Mouse (Mus musculus) intestine, embryonic 16.5 days (tissue): Measurements from ENCODE around the gene Ankrd6. TPM values are rescaled to one million over a fixed set of nuclear protein-coding genes. Genes with fewer than 3 reads are reported as not detected.

Source experiments
- ATAC-seq: fragments of 200-750 bp; cut with Nextera tagmentation; 2 replicates; pipeline ENCODE4 v1.8.0; 2017; ENCODE audit warnings: moderate TSS enrichment, moderate library complexity
- H3K27ac ChIP-seq: fragments of 300-500 bp; sonication (generic); 2 replicates; pipeline ENCODE4 v1.5.1; 2014; ENCODE audit warnings: mild to moderate bottlenecking, low read length
- H3K27me3 ChIP-seq: fragments of 300-500 bp; sonication (generic); replicated peaks from 2 replicates; pipeline ENCODE4 v1.6.1; 2014; ENCODE audit warnings: low read length, control low read depth, mixed read lengths; ENCODE audit not compliant: control insufficient read depth, insufficient read depth
- H3K36me3 ChIP-seq: fragments of 300-500 bp; sonication (generic); 2 replicates; pipeline ENCODE4 v1.6.1; 2014; ENCODE audit warnings: low read length, control low read depth; ENCODE audit not compliant: control insufficient read depth, insufficient read depth
- H3K4me1 ChIP-seq: fragments of 300-500 bp; sonication (generic); 2 replicates; pipeline ENCODE4 v1.6.1; 2014; ENCODE audit warnings: low read length, control low read depth, mixed read lengths; ENCODE audit not compliant: control insufficient read depth, insufficient read depth
- H3K4me2 ChIP-seq: fragments of 300-500 bp; sonication (generic); 2 replicates; pipeline ENCODE4 v1.6.1; 2014; ENCODE audit warnings: low read depth, low read length, control low read depth
- H3K4me3 ChIP-seq: fragments of 300-500 bp; sonication (generic); 2 replicates; pipeline ENCODE4 v1.5.1; 2014; ENCODE audit warnings: mild to moderate bottlenecking, low read length
- H3K9ac ChIP-seq: fragments of 300-500 bp; sonication (generic); 2 replicates; pipeline ENCODE4 v1.6.1; 2014; ENCODE audit warnings: low read depth, low read length
- H3K9me3 ChIP-seq: fragments of 300-500 bp; sonication (generic); 2 replicates; pipeline ENCODE4 v1.6.1; 2016; ENCODE audit warnings: low read length, control low read depth; ENCODE audit not compliant: control insufficient read depth
- WGBS: fragments of 180-500 bp; shearing (Covaris S2); extraction: QIAGEN DNeasy Blood & Tissue Kit; methylation state at CpG from one replicate; pipeline ENCODE4 v1.1.7; 2014; 5-methylcytosine and 5-hydroxymethylcytosine counted together
- polyA plus RNA-seq: library from polyadenylated mRNA; unstranded; fragments of >200 nt; fragmentation: Nextera tagmentation; extraction: Ambion mirVana; gene quantifications from 2 replicates; pipeline ENCODE4 v1.2.1, GENCODE M21; 2015

Gene Ankrd6
- polyA plus RNA-seq, 1 experiment from 2014 or later: 2.9 TPM

DNA sequence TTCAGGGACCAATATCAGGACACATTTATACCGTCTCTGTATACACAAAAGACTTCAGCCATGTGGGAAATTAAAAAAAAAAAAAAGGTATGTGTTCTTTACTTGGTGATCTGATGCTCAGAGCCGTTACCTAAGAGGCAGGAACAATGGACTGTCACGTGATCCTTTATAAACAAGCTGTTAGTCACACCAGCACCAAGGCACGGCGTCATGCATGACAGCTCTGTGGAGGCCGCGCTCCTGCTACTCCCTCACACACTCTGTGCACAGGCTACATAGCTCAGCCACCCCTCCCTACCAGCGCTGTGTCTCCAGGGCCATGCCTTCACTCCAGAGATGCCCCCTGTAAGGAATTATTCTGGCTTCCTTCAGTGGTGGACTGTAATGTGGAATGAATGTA lies 34.7 kb downstream of the Ankrd6 start:
- peak; percentile 71; the same call in 1 of the 2 replicates for ATAC-seq
- Histone ChIP-seq H3K36me3 (no peaks in the 10 kb centered on the region), H3K4me3 (no peak overlapping the region), H3K9me3 (no peaks in the 10 kb centered on the region), H3K27ac (no peak overlapping the region), H3K27me3 (no peaks in the 10 kb centered on the region), H3K9ac (no peak overlapping the region), H3K4me1 (peaks cover 10% of the 10 kb centered on the region; the same call in 1 of the 2 replicates), H3K4me2 (no peak overlapping the region)
- WGBS: 25% methylated on average over 8 of the region's 8 CpGs

DNA sequence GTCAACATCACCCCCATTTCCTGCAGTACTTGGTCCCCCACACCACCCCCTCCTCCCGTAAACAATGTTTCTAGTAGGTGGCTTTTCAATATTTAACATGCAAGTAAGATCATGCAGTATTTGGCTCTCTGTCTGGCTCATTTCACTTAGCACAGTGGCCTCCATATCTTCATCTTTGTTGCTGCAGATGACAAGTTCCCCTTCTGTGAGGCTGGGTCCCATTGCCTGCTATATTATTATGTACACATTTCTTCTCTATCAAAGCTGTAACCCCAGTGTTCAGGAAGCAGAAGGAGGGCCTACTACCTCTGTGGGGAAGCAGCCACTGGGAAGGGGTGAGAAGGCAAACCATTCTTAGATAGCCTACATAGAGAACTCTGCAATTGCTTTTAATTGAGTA lies 40.6 kb downstream of the Ankrd6 start:
- ATAC-seq: no peak
- H3K9me3 ChIP-seq: no peaks in the 10 kb centered on the region
- WGBS: 86% methylated on average over 1 of the region's 1 CpGs

DNA sequence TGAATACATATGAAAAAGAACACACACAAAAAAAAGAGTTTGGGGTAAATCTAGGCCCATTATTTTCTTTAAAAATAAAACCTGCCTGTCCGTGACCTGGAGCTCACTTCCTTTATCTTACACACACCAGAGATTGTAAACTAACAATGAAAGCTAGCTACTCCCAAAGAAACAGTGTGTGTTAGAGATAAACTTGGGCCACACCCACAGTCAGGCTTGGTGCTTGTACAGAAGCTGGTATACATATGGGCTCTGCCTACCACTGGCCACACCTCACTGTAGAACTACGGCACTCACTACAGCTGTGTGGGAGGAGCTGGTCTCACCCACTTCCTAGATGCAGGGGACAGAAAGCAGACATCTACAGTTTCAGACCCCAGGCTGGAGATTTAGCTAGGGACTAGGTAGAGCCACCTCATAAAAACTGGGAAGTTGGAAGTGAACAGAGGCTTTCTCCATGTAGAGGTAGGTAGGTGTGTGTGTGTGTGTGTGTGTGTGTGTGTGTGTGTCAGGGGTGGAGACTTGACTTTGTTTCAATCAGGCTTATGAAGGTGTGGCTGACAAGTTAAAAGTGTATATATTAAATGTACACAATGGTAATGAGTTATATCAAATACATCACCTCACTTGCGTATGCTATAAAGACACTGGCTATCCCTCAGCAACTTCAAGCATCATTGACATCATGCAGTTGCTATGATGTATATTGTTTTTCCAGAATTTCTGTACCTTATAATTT lies 41.2 kb downstream of the Ankrd6 start:
- Histone ChIP-seq H3K36me3 (no peaks in the 10 kb centered on the region), H3K27me3 (no peaks in the 10 kb centered on the region), H3K4me2 (no peak overlapping the region), H3K4me1 (no peaks in the 10 kb centered on the region), H3K4me3 (no peak overlapping the region), H3K9ac (no peak overlapping the region), H3K9me3 (no peaks in the 10 kb centered on the region), H3K27ac (no peak overlapping the region)
- WGBS: 46% methylated on average over 3 of the region's 3 CpGs
- ATAC-seq: peak; percentile 97

More for the DNA sequence above, 40.6 kb downstream of the Ankrd6 start:
- H3K4me1 ChIP-seq: no peaks in the 10 kb centered on the region
- H3K27me3 ChIP-seq: no peaks in the 10 kb centered on the region
- H3K9ac ChIP-seq: no peak overlapping the region
- no peak overlapping the region for H3K27ac ChIP-seq
- H3K4me2 ChIP-seq: no peak overlapping the region
- no peak overlapping the region for H3K4me3 ChIP-seq
- no peaks in the 10 kb centered on the region for H3K36me3 ChIP-seq

DNA sequence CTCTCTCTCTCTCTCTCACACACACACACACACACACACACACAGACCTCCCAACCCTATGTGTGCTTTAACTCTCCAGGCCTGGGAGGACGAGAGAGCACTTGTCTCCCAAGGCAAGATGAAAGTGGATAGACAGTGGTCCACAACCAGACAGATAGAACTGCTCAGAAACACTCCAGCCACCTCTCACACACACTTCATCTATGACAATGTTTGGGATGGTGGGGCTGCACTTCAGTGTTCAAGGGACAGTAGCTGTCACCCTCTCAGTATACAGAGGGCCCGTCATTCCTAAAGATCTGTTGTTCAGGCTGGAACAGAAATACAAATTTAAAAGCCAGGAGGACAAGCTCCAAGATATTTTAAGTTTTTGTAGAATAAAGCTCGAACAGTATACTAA lies 43.0 kb downstream of the Ankrd6 start:
- no peaks in the 10 kb centered on the region for H3K9me3 ChIP-seq
- no peaks in the 10 kb centered on the region for H3K36me3 ChIP-seq
- no peak overlapping the region for H3K27ac ChIP-seq
- no peak overlapping the region for H3K4me2 ChIP-seq
- H3K4me1 ChIP-seq: no peaks in the 10 kb centered on the region
- H3K9ac ChIP-seq: no peak overlapping the region
- WGBS: 76% methylated on average over 3 of the region's 3 CpGs
- no peak for ATAC-seq
- H3K27me3 ChIP-seq: no peaks in the 10 kb centered on the region
- H3K4me3 ChIP-seq: no peak overlapping the region

DNA sequence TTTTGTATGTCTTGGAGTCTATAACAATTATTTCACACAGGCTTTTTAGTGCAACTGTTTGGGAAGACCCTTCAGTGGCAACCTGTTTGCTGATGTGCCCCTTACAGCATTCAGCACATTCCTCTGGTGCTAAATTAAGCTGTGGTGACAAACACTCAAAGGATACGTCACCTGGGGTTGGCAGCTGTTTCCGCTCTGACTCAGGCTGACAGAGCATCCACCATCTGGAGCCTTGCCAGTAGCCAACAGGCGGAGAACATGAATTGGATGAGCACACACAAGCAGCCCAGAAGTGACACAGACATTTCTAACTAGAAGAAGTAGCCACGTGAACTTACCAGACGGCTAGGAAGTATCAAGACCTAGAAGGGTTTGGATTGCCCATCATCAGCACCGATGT lies 44.0 kb downstream of the Ankrd6 start:
- Histone ChIP-seq H3K4me2 (no peak overlapping the region), H3K27me3 (no peaks in the 10 kb centered on the region), H3K9me3 (no peaks in the 10 kb centered on the region), H3K27ac (no peak overlapping the region), H3K9ac (no peak overlapping the region), H3K4me1 (no peaks in the 10 kb centered on the region), H3K36me3 (no peaks in the 10 kb centered on the region), H3K4me3 (no peak overlapping the region)
- no peak for ATAC-seq
- WGBS: 56% methylated on average over 6 of the region's 6 CpGs

DNA sequence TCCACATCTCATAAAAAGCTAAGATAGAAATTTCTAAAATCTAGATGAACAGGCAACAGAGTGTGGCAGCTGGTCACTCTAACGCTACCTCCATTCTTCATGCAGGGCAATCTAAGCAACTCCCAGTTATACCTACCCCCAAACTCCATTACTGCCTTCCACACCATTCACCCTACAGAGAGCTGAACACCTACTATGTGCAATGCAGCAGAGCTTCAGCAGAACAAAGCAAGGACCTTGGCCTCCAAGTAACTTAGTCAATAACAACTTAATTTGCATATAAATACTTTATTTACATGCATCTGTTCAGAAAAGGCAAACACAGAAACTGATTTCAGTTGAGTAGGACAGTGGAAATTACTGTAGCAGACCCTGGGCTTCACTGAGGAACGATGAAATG lies 44.7 kb downstream of the Ankrd6 start:
- no peak overlapping the region for H3K27ac ChIP-seq
- no peak overlapping the region for H3K9ac ChIP-seq
- H3K4me1 ChIP-seq: no peaks in the 10 kb centered on the region
- whole genome bisulfite sequencing: 95% methylated on average over 2 of the region's 2 CpGs
- no peak overlapping the region for H3K4me2 ChIP-seq
- H3K9me3 ChIP-seq: no peaks in the 10 kb centered on the region
- no peak overlapping the region for H3K4me3 ChIP-seq
- ATAC-seq: no peak
- H3K36me3 ChIP-seq: no peaks in the 10 kb centered on the region
- no peaks in the 10 kb centered on the region for H3K27me3 ChIP-seq

DNA sequence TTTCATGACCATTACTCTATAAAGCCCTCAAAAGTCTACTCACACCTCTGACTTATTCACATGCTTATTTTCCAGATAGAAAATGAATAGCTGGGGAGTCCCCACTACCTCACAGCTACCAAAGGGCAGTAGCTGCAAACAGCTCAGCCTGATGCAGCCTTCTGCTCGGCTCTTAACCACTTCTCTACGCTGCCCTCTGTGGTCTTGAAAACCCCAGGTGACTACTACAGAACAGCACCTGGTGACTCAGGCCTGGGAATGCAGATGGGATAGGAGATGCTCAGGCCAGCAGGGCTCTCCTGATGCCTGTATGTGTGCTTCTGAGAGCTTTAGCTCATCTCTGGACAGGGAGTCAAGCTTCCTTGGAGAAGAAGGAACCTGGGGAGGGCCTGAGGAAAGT lies 45.3 kb downstream of the Ankrd6 start:
- no peak overlapping the region for H3K4me2 ChIP-seq
- WGBS: 68% methylated on average over 2 of the region's 2 CpGs
- no peaks in the 10 kb centered on the region for H3K9me3 ChIP-seq
- no peak overlapping the region for H3K27ac ChIP-seq
- ATAC-seq: no peak
- no peaks in the 10 kb centered on the region for H3K27me3 ChIP-seq
- no peaks in the 10 kb centered on the region for H3K4me1 ChIP-seq
- H3K4me3 ChIP-seq: no peak overlapping the region
- no peak overlapping the region for H3K9ac ChIP-seq
- no peaks in the 10 kb centered on the region for H3K36me3 ChIP-seq

DNA sequence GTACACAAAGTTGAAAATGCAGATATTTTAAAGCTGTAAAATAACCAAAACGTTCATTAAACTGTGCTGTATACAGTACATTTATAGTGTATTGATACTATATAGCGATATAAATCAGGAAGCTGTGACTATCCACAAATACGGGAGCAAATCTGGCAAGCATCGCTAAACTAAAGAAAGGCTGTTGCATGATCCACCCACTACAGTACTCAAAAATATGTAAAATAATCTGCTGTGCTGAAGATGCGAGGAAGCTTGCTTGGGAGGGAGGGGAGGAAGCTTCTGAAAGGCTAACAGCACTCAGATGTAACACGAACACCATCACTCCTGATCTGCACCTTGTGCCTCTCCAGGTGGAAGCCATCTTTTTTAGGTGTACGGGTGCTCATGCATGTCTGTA lies 46.8 kb downstream of the Ankrd6 start:
- Histone ChIP-seq H3K27ac (no peak overlapping the region), H3K4me1 (no peaks in the 10 kb centered on the region), H3K27me3 (no peaks in the 10 kb centered on the region), H3K9ac (no peak overlapping the region), H3K9me3 (no peaks in the 10 kb centered on the region), H3K36me3 (no peaks in the 10 kb centered on the region), H3K4me3 (no peak overlapping the region), H3K4me2 (no peak overlapping the region)
- no peak for ATAC-seq
- 82% methylated on average over 7 of the region's 7 CpGs for WGBS

DNA sequence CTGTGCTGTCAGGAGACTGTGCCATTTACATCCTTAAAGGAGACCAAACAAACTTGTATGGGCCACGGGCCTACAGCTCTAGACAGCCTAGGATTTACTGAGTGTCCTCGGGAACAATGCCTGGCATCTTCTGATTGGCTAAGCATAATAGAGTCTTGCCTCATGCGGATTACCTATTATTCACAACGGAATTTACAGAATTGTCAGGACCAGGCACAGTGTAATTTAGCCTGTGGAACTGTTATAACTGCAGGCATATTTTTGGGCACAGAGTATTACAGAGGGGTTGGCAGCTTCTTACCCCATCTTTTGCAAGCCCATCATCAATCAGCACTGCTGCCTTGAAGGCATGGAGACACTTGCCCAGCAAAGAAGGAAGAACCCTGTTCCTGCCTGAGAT lies 51.6 kb downstream of the Ankrd6 start:
- 47% methylated on average over 4 of the region's 4 CpGs for WGBS
- H3K4me3 ChIP-seq: no peak overlapping the region
- ATAC-seq: no peak

DNA sequence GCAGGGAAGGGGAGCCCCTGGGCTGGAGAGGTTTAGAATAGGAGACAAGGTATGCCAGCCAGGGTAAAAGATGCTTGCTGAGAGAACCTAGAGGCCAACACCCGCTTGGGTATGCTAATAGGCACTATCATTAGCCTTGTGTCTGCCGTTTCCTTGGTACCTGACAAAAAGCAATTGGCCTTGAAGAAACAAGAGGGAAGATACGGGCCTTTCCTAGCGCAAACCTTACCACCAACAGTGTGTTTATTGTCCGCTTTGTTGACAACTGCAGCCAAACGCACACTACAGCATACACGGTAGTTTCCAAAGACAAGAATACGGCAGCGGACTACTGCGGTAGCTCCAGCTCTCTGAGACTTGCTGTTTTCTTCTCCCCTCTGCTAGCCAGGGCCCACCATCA lies 59.3 kb downstream of the Ankrd6 start:
- no peak overlapping the region for H3K4me3 ChIP-seq
- H3K4me1 ChIP-seq: peaks cover 2% of the 10 kb centered on the region; the same call in 1 of the 2 replicates
- H3K9ac ChIP-seq: no peak overlapping the region
- H3K9me3 ChIP-seq: 0 out of 2 replicates have a peak, but pooled peaks cover 12% of the 10 kb centered on the region
- H3K36me3 ChIP-seq: no peaks in the 10 kb centered on the region
- H3K27ac ChIP-seq: no peak overlapping the region
- no peak overlapping the region for H3K4me2 ChIP-seq
- no peak for ATAC-seq
- WGBS: 86% methylated on average over 10 of the region's 10 CpGs
- H3K27me3 ChIP-seq: no peaks in the 10 kb centered on the region

More for the DNA sequence above, 51.6 kb downstream of the Ankrd6 start:
- Histone ChIP-seq H3K36me3 (no peaks in the 10 kb centered on the region), H3K4me1 (no peaks in the 10 kb centered on the region), H3K27ac (no peak overlapping the region), H3K9ac (no peak overlapping the region), H3K27me3 (no peaks in the 10 kb centered on the region), H3K9me3 (0 out of 2 replicates have a peak, but pooled peaks cover 6% of the 10 kb centered on the region), H3K4me2 (no peak overlapping the region)
